Mouse (Mus musculus): ENCODE results near the gene Pex5l. TPM values are rescaled to one million over a fixed set of nuclear protein-coding genes. Genes with fewer than 3 reads are reported as not detected.

Pex5l gene
- total RNA-seq, 2 experiments from 2014 or later, result 0.25 to 0.34 TPM

DNA sequence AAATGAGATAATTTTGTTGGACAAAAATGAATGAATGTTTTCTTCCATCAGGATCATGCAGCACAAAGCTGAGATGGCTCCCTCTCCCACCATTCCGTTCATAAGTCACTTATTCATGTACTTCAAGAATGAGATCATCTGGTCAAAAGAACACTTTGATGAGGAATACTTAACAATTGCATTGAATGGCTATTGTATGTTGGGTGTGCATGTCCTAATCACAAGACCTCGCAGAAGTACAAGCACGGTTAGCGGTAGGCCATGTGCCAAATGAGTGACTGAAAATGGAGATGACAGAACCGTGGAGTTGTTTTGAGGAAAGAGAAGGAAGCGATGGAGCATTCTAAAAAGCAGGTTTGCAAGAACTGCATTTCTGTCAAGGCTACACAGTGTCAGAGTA lies 72.3 kb downstream of the Pex5l start:
- intact Hi-C loops (cut with DNase I), result no loop called here
- no peak for DNase-seq (ENCODE audit: low spot score)

DNA sequence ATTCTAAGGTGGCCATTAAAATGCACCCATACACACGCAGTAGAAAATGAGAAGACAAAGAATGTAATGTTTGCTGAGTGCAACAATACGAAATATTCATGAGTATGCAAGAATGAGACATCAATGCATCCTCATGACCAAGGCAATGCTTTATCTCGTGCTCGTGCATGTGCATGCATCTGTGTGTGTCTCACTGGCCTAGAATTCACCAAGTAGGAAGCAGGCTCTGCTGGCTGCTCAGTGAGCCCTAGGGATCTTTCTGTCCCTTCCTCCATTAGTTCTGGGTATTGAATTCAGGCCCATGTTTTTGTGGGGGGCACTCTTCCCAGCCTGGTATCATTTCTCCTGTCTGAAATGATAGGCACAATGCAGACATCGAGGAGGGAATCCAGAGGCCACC lies 74.9 kb downstream of the Pex5l start:
- no peak for DNase-seq (ENCODE audit: low spot score)
- intact Hi-C loops (cut with DNase I), result no loop called here

DNA sequence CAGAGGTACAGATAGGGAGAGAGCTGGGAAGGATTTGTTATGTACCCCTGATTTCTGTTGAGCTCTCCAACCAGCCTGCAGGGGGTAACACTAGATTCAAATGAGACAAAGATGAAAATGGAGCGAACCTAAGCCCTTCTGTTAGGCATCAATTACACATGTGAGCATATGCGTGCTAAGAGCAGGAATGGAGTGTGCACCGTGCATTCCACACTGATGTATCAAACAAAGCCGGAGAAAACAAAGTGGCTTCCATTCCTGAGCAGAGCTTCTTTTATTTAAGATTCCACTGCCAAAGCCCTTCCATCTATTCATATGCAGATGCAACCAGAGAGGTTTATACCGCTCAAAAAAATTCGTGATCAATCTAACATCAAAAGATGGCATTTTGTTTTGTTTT lies 79.5 kb downstream of the Pex5l start:
- no peak for DNase-seq (ENCODE audit: low spot score)
- intact Hi-C loops (cut with DNase I), result no loop called here

DNA sequence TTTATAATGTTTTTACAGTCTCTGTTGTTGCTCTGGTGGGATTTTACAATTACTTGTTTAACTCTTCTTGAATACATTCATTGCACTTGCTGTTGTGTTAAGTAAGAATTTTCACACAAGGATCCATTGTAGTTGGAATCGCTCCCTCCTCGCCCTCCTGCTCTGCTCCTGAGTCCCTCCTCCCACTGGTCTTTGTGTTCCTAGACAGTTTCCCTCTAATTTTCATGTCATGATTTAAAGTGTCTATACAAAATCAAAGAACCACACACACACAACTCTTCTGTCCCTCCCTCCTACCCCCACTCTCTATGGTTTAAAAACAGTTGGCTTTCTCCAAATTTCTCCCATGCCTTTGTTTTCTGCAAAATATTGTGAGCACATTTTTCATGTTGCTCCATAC lies 81.6 kb downstream of the Pex5l start:
- no peak for DNase-seq (ENCODE audit: low spot score)
- intact Hi-C loops (cut with DNase I), result no loop called here

DNA sequence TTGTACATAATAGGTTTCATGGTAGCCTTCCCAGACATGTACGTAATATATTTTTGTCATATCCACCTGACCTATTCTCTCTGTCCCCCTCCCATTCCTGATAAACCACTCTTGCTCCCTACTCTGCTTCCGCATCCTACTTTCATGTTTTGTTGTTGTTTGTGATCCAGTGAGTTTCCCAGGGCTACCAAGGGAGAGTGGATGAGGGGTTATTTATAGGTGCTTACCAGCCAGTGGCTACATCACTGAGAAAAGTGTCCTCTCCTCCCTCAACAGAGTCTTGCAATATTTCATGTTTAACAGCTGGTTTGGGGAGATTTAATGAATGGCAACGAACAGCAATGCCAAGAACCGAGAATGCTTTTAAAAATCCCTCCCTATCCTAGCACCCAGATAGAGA lies 82.0 kb downstream of the Pex5l start:
- no peak for DNase-seq (ENCODE audit: low spot score)
- intact Hi-C loops (cut with DNase I), result no loop called here

DNA sequence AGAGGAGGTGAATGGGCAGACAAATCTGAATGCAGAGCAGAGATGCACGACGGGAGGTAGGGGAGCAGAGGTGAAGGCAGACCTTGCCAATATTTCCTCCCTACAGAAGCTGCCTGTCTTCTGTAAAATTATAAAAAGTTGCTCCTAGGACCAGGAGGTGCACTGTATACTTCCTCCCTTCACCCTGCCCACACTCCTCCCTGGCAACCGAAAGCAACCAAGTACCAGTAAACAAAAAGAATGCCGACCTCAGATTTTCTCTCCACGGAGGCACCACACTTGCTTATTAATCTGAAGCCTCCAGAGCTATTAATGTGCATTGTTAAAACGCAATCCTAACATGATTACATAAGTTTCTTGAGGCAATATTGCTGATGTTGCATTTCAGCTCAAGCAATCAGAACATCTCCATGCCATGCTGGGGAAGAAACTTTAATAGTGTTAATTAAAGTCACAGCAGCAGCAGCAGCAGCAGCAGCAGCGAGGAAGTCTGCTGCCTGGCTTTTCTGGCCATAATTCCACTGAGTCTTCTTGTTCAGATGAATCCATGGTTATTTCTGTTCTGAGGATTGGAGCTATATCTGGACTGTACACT lies 82.6 kb downstream of the Pex5l start:
- DNase-seq (ENCODE audit: low spot score), result no peak

DNA sequence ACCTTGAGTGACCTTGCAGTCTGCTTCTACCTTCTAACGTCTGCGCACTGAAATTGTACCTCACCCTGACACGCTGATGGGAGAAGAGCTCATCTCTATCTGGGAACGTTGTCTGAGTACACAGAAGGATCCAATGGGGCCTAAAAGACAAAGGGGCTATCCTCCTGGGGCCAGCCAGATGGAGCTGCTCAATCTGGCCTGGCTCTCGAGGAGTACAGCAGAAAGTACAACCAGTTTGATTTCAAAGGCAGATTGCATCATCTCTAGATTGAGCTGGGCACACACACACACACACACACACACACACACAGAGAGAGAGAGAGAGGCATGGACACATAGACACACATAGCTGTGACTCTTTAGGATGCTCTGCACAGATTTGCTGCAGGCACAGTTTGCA lies 94.7 kb downstream of the Pex5l start:
- DNase-seq (ENCODE audit: low spot score), result no peak
- intact Hi-C loops (cut with DNase I), result no loop called here

More for the DNA sequence above, 82.6 kb downstream of the Pex5l start:
- intact Hi-C loops (cut with DNase I), result no loop called here

DNA sequence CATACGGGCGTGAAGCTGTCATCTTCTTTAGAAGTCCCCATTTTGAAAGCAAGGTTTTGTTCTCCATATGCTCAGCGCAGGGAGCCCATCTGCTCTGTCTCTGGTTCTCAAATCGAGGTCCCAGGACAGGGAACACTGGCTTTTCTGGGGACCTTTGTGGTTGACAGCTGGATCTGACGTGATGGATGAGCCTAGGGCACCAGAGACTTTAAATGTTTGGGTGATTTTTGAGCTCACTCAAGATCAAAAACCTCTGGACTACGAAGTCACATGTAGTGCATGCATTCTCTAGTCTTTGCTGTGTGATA lies 98.3 kb downstream of the Pex5l start:
- no peak for DNase-seq (ENCODE audit: low spot score)
- intact Hi-C loops (cut with DNase I), result loop anchor here (5.0 kb wide), 1 partner anchor 748 kb away; no protein-coding TSS in a partner anchor

DNA sequence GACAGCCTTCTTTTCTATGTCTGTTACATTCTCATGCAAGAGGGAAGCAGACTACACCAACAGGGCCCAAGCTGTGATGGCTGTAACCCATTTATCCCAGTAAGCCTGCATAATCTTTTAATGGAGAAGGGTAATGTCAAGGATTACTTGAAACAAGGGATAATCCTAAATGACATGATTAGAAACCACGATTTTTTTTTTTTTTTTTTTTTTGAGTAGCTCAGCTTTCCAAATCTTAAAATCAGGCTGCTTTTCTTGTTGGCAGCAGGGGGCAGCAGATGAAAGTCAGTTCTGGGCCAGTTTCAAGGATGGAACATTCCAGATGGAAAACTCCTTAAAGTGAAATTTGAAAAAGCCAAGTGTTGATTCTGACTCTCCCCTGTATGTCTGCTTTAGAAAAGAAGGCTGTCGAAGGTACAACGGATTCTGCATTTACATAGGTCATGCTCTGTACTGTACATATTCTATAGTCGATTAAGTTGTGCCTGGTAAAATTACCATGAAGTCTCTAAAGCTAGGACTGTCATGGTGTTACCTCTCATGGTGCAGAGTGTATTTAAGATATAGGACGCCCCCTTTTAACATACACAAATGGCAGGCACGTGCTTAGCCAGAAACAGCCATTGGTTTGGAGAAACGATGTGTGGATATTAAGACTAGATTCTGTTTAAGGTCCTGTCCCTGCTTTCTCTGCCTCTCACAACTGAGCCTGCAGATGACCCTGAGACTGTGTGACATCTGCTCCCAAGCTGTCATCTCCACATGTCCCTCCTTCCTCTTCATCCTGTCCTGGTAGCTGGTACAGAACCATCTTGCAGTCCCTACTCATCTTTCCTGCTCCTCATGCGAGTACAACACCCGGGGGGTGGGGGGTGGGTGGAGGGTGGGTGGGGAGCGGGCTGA lies 98.9 kb downstream of the Pex5l start:
- intact Hi-C loops (cut with DNase I), result loop anchor here (5.0 kb wide), 1 partner anchor 748 kb away; no protein-coding TSS in a partner anchor
- no peak for DNase-seq (ENCODE audit: low spot score)

DNA sequence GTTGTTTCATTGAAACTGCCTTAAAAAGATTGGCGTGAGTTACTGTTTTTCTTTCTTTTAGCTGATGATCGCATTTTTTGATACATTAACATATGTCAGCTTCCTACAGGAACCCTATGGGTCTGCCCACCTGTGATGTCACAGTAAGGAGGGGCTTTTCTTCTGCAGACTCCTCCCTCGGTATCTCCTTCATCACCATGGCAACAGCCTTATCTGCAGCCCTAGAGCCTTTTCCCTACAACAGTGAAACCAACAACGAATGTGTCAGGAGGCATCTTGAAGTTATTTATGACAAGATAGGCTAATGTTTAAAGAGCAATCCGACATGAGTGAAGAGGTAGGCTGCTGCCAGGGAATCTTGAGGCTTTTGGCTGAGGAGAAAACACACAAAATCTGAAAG lies 118.5 kb downstream of the Pex5l start:
- no peak for DNase-seq (ENCODE audit: low spot score)
- intact Hi-C loops (cut with DNase I), result no loop called here

DNA sequence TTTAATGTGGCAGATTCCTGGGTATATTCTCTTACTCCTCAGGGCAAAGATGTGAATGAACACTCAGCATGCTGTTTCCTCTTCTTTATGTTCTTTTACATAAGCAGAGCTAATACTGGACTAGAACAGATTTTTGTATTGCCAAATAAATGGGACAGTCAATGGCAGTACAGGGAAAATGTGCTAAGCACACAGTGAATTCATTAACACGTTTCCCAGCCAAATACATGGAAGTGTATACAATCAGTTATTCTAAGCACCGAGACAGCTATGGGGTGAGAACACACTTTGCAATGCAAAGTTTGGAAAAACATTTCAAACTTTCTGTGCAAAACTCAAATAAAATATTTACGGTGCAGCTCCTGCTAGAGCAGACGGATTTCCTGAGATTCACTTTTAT lies 139.1 kb downstream of the Pex5l start:
- DNase-seq (ENCODE audit: low spot score), result no peak
- intact Hi-C loops (cut with DNase I), result no loop called here

DNA sequence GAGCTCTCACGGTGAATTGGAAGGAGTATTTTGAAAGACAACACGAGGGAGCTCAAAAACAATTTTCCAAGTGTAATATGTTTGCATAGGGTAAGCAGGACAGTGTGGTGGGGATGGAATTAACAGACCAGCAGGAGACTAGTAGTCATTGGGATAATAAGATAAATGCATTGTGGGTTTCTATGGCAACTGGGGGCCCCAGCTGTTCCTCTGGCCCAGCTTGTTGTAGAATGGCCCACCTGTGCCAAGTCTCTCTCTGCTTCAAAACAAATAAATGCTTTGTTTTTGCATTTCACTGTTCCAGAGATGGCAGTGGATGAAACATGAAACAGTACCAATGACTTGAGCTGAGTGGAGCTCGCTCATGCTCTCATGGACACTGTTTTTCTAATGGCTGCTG lies 141.3 kb downstream of the Pex5l start:
- no peak for DNase-seq (ENCODE audit: low spot score)
- intact Hi-C loops (cut with DNase I), result no loop called here

DNA sequence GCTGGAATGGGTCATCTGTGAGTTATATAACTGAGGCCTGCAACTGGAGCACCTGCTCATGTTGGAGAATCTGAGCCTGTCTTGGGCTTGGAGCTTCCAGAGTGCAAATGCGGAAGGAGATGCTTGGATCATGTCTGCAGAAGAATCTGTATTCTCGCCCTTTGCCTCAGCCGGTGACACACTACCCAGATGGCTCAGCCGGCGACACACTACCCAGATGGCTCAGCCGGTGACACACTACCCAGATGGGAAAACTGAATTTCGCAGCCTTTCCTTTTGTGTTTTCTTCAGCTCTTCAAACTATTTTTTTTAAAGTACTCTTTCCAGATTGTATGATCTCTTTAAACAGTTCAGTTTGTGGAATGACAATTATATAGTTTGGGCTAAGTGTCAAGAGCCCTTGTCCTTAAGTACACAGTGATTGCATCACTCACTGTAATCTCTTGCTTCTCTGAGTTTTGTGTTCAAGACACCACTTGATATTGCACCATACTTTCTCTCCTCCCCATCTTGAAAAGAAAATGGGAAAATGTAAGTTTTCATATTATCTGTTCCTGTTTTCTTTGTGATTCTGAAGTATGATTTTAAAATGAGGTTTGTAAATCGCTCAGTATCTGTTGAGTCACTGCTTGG lies 142.5 kb downstream of the Pex5l start:
- DNase-seq (ENCODE audit: low spot score), result no peak
- intact Hi-C loops (cut with DNase I), result no loop called here

DNA sequence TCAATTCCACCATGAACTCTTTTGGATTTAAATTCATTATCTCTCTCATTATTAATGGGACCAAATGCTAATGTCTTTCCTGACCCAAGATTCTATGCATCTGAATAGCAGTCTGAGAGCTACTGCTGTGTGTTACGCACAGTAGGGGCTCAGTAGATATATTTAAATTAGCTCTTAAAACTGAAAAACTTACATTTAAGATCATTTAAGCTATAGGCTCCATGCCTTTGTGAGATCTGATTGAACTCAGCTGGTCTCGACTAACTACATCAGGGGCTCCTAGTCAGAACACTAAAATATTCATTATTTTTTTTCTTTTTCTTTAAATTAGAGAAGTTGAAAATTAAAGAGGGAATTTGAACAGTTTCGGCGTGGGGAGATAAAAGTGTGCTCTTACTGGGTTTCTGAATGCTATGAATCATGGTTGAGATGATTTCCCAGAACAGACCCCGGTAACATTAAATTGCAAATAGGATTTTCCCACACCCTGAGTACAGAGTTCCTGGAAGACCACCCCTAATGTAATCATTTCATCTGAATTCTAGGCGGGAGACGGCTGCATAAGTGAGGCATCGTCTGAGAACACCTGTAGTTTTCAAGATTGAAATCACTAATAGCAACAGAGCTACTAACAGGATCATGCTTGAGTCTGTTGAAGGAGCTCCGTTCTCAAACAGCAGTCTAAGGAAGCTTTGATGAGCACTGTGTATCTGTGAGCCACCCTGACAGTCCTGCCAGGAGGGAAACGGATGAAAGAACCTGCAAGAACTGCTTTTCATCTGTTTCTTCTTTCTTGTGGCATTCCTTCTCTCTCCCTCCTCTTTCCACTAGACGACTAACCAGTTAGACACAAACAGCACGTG lies 151.1 kb downstream of the Pex5l start:
- intact Hi-C loops (cut with DNase I), result no loop called here
- no peak for DNase-seq (ENCODE audit: low spot score)

DNA sequence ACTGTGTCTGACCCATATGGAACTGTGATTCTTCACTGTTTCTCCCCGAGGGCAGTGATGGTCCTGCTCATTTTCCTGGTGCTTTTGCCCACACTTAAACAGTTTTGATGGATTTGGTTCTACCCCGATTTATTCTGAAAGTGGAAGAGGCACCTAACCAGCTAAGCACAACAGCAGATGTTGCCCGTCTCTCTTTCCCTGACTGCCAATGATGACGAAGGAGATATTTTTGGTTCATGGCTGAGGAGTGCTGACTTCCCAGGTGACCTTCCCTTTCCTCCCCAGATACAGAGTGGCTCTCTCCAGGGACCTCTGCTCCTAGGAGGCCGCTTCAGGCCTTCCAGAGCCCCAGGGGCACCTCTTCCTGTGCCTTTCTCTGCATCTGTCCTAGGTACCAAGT lies 155.2 kb downstream of the Pex5l start:
- intact Hi-C loops (cut with DNase I), result no loop called here
- DNase-seq (ENCODE audit: low spot score), result no peak

DNA sequence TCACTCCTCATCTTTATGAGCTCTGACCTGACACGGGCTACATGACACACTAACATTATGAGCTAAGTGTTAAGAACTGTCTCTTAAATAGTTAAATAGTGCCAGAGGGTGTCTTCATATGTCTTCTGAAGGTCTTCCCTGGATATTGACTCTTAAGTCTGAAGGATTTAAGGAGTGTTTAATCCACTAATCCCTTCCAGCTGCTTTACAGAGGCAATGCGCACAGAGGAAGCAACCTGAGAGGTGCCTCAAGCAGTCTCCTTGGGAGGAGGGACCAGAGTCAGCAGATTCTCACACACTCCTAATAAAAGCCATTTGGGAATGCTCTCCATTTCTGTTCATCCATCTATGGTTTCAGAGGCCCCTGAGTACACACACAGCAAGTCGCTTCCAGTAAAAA lies 157.9 kb downstream of the Pex5l start:
- DNase-seq (ENCODE audit: low spot score), result no peak
- intact Hi-C loops (cut with DNase I), result no loop called here

DNA sequence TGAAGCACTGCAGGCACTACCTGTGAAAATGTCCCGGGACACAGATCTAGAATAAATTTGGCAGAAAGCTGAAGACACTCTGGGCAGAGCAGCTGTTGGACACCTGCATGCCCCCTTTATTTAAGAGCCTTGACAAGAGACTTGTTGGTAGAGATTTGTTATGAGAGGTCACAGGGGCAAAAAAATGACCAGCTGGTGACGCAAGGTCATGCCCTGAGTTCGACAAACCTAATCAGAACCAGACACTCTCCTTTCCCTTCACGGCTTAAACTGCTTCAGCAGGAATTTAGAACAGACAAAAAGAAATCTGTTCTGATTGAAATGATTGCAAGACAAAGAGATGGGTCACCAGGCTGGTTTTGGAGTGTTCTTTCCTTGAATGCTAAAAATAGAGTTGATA lies 163.1 kb downstream of the Pex5l start:
- intact Hi-C loops (cut with DNase I), result no loop called here
- no peak for DNase-seq (ENCODE audit: low spot score)

DNA sequence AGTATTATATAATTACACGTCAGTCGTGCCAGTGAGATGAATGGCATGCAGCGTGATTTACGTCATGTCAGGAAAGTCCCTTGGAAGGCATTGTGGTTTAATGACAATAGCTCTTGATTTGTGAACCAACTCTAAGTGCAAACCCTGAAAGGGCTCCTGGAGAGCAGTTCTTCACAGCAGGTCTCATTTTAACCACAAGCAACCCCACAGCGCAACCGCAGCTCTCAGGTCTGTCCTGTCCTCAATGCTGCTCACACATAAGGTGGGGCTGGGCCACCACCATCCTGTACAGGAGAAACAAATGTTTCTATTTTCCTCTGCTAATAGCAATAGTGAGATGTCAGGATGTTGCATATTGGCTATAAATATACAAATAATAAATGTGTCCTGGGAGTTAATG lies 163.8 kb downstream of the Pex5l start:
- intact Hi-C loops (cut with DNase I), result no loop called here
- DNase-seq (ENCODE audit: low spot score), result no peak

DNA sequence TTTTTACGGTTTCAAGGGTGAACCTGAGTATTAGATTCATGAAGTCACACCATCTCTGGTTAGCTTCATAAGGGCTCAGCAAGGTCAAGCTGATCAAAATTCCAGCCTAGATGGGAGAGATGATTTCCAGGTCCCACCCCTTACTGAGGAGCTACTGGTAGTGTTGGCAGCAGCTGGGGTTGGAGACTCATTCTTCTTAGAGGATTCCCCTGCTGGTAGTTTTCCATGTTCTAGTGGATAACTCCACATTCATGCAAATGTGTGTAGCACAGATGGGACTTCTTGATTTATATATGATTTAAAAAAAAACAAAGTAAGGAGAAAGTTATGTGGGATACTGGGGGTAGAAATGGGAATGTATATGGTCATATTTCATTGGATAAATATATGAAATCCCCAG lies 172.8 kb downstream of the Pex5l start:
- intact Hi-C loops (cut with DNase I), result no loop called here
- no peak for DNase-seq (ENCODE audit: low spot score)

DNA sequence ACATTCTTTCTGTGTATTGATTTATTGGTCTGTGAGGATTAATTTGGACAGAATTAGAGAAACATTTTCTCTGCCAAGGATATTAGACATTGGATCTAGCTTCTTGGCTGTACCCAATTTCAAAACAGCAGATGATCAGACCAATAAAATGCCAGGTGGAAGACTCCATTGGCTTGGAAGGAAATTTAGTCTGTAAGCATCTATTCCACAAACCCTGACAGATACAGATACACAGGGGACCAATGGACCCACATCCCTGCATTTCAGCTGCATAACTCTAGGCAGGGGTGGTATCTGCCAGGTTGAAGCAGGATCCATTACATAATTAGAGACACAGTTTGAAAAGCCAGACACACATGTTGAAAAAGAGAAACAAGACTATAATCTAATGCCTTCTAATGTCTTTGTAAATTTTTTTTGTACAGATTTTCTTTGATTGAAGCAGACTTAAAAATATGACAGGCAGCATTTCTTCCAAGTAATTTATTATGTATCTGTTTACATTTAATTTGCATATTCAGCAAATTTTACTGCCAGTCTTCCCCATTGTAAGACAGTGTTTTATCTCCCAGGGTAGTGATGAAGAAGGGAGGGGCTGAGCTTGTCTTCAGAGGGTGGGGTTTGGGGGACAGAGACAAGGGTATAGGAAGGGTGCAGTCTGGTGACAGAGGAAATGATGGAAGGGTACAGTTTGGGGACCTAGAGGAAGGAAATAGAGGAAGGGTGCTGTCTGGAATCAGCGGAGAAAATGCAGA lies 174.2 kb downstream of the Pex5l start:
- DNase-seq (ENCODE audit: low spot score), result no peak
- intact Hi-C loops (cut with DNase I), result no loop called here

All from heart, postnatal 25 days (tissue).